Mouse (Mus musculus) c-Kit-positive CD71-negative TER-119-negative erythroid progenitor cells, embryonic 14.5 days (primary cell): ENCODE results near the gene Cerkl.

Experiments
- DNase-seq: peaks from one replicate; pipeline ENCODE4 v3.0.0-alpha.2; 2013; ENCODE audit warnings: low read depth

Gene Cerkl

DNA sequence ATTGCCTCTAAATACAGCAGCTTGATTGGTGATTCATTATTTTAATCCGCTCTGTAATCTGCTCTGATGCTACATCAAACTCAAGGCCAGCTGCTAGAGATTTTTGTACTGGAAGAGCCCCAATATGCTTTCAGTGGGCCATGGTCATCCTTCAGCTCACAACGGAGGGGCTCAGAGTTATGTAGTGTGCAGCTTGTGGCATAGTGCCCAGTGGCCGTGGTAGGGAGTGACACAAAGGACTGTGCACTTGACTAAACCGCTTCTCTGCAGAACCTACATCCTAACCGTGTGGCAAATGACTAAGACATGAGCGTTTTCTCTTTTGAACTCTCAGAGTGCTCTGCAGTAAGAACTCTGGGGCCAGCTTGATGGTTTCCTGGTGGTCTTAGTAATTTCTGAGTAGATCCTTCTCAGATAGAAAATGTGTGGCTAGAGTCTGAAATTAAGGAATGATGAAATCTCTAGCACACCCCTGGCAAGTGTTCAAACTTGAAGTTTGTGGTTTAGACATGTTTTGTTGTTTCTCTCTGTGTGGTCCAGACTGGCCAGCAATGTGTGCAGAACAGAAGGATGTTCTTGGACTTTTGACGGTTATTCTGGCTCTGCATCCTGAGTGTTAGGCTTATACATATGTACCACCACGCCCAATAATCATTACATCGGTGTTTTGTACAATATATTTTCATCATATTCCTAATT lies 140.3 kb downstream of the Cerkl start:
- DNase-seq = no peak

GRCm38 (mm10) chr2:79315108-79315507 lies 141.5 kb downstream of the Cerkl start:
- DNase-seq = no peak

DNA sequence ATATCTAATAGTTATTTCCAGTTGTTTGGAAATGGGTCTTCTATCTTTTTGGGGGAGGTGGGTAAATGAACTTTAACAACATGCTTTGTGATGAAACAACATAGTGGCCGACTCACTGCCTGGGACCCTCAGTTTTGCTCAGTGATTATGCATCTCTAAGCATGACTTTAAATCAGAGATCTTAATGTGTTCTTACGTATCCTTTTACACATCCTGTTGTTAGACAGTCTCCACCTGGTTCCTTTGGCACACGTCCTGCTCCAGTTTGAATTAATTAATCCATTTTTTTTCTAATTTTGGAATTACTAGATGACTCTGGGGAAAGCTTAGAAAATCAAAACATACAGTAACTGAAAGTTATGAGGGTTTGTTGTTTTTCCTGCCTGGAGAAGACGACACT lies 144.1 kb downstream of the Cerkl start:
- DNase-seq = no peak

GRCm38 (mm10) chr2:79309454-79310118 lies 147.0 kb downstream of the Cerkl start:
- no peak for DNase-seq

- no peak for DNase-seq
These were observed 149.0 kb downstream of the Cerkl start for GRCm38 (mm10) chr2:79307549-79307948.

DNA sequence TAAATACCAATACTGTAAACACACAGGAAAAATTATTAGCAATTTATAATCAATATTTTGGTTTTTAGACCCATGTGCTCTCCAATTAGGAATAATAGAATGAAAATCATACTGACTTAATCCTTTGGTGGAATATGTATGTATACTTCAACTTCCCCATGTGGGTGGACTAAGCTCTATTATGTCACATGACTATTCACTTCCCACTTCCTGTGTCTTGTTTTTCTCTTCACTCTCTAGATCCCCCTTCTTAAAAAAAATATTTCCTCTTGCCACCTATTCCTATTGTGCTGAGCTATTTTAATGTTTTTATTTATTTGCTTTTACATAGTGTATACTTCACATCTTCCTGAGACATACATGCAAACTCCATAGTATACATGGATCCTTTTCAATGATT lies 154.2 kb downstream of the Cerkl start:
- no peak for DNase-seq

- DNase-seq = no peak
These were observed 164.2 kb downstream of the Cerkl start for GRCm38 (mm10) chr2:79292431-79292830.

DNA sequence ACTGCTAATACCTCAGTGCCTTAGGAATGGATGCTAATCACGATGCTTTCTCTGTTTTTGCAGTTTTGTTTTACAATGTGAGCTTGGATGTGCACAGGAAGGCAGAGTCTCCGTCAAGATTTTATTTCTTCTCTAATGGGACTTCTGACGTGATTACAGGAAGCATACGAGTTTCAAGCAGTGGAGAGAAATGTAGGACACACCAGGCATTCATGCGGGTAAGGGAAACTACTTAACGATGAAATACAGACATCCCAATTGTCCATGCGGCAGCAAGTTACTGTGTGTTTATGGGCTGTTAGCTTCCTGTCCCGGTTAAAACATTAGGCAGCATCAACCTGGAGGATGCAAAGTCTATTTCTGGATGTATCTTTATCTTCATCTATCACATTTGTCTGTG lies 164.7 kb downstream of the Cerkl start:
- DNase-seq = no peak

- no peak for DNase-seq
These were observed 166.4 kb downstream of the Cerkl start for GRCm38 (mm10) chr2:79290149-79290548.

GRCm38 (mm10) chr2:79284206-79284605 lies 172.4 kb downstream of the Cerkl start:
- DNase-seq = no peak
